Mouse (Mus musculus): Measurements from ENCODE around the gene Gpc5. TPM values are rescaled to one million over a fixed set of nuclear protein-coding genes. Genes with fewer than 3 reads are reported as not detected.

Gpc5 gene
- polyA plus RNA-seq, 1 experiment from 2014 or later = 0.65 TPM

DNA sequence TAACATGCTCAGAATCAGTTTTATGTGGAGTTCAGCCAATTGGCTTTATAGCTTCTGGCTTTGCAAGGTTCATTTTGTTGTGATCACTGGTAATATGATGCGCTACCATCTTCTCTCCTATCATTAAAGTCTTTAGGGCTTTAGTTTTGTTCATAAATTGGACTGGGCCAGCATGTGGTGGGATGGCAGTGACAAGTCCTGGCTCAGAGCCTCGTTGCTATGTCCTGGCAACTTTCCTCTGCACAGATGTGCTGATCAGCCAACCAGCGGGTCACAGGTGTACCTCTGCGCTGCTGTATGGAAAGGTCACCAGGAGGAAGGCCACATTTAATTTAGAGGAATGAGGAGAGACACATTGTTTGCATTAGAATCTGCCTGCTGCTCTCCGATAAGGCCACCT lies 1077.1 kb downstream of the Gpc5 start:
- Histone ChIP-seq H3K4me3 (no peak overlapping the region), H3K36me3 (no peaks in the 10 kb centered on the region), H3K27ac (no peak overlapping the region), H3K9me3 (no peaks in the 10 kb centered on the region), H3K4me1 (replicated peaks) (no peaks in the 10 kb centered on the region), H3K27me3 (ENCODE audit: insufficient read depth, poor library complexity, severe bottlenecking) (no peaks in the 10 kb centered on the region)
- DNase-seq (ENCODE audit: low spot score) = no peak
- 84% methylated on average over 5 of the region's 5 CpGs for WGBS

DNA sequence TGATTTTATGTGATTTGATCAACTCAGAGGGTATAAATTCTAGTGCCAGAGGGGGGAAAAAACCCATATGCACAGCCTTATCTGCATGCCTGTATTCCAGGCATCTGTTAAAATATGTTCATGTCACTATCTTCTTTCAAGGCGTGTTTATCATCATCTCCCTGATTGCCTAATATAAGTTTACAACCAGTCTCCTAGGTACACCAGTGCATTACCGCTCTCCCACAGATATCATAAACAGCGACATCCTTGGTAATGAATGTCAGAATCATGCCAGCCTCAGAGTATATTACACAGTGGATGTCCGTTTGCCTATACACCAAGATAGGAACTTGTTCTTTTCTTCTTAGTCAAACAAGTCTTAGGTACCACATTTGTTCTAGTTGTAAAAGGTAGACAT lies 1095.0 kb downstream of the Gpc5 start:
- H3K27ac ChIP-seq = no peak overlapping the region
- 94% methylated on average over 4 of the region's 4 CpGs for WGBS
- no peaks in the 10 kb centered on the region for H3K27me3 ChIP-seq (ENCODE audit: insufficient read depth, poor library complexity, severe bottlenecking)

DNA sequence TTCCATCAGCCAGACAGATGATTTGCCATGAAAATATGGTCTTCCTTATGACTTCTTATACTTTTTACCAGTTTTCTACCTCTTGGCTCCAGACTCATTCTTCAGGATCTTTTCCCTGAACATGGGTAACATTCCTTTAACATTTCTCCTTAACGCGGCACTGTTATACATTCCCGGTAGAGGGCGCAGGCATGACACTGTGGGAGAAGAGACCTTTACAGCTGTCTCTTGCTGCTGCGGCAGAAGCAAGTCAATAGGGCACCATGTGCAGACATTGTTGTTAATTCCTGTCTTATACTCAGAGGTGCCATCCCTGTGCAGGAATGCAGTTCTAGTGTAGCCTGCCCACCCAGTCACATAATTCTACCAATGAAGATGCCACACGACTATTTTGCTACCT lies 1115.0 kb downstream of the Gpc5 start:
- H3K27me3 ChIP-seq (ENCODE audit: insufficient read depth, poor library complexity, severe bottlenecking) = no peaks in the 10 kb centered on the region
- WGBS = 23% methylated on average over 6 of the region's 6 CpGs
- H3K4me1 ChIP-seq (replicated peaks) = no peaks in the 10 kb centered on the region
- no peaks in the 10 kb centered on the region for H3K9me3 ChIP-seq
- H3K27ac ChIP-seq = no peak overlapping the region
- H3K36me3 ChIP-seq = no peaks in the 10 kb centered on the region
- peak; percentile 58 for DNase-seq (ENCODE audit: low spot score)
- H3K4me3 ChIP-seq = no peak overlapping the region

More for the DNA sequence above, 1095.0 kb downstream of the Gpc5 start:
- Histone ChIP-seq H3K9me3 (no peaks in the 10 kb centered on the region), H3K4me1 (replicated peaks) (no peaks in the 10 kb centered on the region), H3K4me3 (no peak overlapping the region), H3K36me3 (no peaks in the 10 kb centered on the region)
- DNase-seq (ENCODE audit: low spot score) = no peak

DNA sequence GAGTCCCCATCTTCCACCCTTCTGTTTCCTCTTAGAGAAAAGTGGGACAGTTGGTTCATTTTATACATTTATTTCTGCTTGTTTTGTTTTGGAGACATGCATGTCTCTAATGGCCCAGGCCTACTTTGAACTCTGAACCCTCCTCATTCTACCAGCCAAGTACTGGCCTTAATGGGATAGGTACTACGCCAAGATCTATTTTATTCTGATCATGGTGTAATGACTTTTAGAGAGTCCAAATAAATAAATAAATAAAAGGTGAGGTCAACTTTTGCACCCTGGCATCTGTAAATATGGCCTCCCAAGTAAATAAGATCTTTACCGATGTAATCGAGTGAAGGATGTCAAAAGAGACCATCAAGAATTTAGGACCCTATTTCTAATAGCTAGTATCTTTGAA lies 1116.6 kb downstream of the Gpc5 start:
- H3K27ac ChIP-seq = no peak overlapping the region
- H3K4me3 ChIP-seq = no peak overlapping the region
- H3K36me3 ChIP-seq = no peaks in the 10 kb centered on the region
- H3K4me1 ChIP-seq (replicated peaks) = no peaks in the 10 kb centered on the region
- WGBS = 96% methylated on average over 3 of the region's 3 CpGs
- DNase-seq (ENCODE audit: low spot score) = no peak
- no peaks in the 10 kb centered on the region for H3K27me3 ChIP-seq (ENCODE audit: insufficient read depth, poor library complexity, severe bottlenecking)
- no peaks in the 10 kb centered on the region for H3K9me3 ChIP-seq

DNA sequence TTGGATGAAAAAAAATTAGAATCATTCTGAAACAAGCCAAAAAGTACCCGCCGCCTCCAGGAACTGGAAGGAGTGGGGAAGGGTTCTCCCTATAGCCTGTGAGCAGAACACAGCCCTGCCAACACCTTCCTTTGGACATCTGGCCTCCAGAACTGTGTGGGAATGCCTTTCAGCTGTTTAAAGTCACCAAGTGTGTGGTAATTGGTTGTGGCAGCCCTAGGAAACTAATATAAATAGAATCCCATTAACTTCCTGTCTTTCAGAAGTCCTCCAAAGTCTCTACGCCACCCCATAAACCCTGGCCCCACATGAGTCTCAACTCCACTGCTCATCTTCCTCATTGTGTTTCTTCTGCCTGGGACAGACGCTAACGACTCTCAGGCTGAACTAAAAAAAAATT lies 1117.0 kb downstream of the Gpc5 start:
- no peaks in the 10 kb centered on the region for H3K9me3 ChIP-seq
- 78% methylated on average over 5 of the region's 5 CpGs for WGBS
- no peaks in the 10 kb centered on the region for H3K36me3 ChIP-seq
- H3K4me1 ChIP-seq (replicated peaks) = no peaks in the 10 kb centered on the region
- no peak overlapping the region for H3K27ac ChIP-seq
- H3K4me3 ChIP-seq = no peak overlapping the region
- peak; percentile 18 for DNase-seq (ENCODE audit: low spot score)
- no peaks in the 10 kb centered on the region for H3K27me3 ChIP-seq (ENCODE audit: insufficient read depth, poor library complexity, severe bottlenecking)

DNA sequence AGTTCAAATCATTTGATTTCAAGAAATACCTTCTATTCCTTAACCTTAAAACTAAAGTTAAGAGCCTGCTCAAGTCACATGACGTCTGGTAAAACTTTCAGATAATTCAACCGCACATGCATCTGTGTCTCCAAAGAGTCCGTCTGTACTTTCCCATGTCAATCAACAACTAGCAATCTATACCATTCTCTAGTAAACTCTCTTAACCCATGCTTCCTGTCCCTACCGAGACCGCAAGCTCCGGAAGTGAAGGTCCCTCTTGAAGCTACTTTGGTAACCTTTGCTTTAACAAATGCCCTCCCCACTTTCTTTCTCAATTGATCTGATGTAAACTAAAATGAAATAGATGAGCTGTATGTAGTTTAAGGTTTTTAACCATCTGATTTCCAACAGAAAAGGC lies 1118.3 kb downstream of the Gpc5 start:
- Histone ChIP-seq H3K27ac (no peak overlapping the region), H3K4me1 (replicated peaks) (no peaks in the 10 kb centered on the region), H3K9me3 (no peaks in the 10 kb centered on the region), H3K36me3 (no peaks in the 10 kb centered on the region), H3K27me3 (ENCODE audit: insufficient read depth, poor library complexity, severe bottlenecking) (no peaks in the 10 kb centered on the region), H3K4me3 (no peak overlapping the region)
- no peak for DNase-seq (ENCODE audit: low spot score)
- WGBS = 82% methylated on average over 6 of the region's 6 CpGs

DNA sequence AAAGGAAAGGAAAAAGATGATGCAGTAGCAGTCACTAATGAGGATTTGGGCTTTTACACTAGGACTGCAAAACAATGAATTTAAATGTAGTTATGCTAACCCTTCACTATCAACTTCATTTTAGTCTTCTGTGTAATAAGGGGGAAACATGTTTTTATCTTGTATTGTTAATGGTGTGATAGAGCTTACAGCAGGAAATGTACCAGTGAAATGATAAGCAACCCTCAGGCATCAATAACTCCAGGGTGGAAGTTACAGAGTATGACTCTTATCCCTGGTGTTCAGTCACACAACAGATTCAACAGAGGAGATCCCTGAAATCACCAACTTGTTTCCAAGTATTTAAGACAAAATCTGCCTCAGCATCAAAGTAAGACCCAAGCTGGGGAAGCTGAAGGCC lies 1120.0 kb downstream of the Gpc5 start:
- no peaks in the 10 kb centered on the region for H3K4me1 ChIP-seq (replicated peaks)
- no peak overlapping the region for H3K4me3 ChIP-seq
- no peak for DNase-seq (ENCODE audit: low spot score)
- no peaks in the 10 kb centered on the region for H3K9me3 ChIP-seq
- no peak overlapping the region for H3K27ac ChIP-seq
- no peaks in the 10 kb centered on the region for H3K36me3 ChIP-seq
- H3K27me3 ChIP-seq (ENCODE audit: insufficient read depth, poor library complexity, severe bottlenecking) = no peaks in the 10 kb centered on the region

DNA sequence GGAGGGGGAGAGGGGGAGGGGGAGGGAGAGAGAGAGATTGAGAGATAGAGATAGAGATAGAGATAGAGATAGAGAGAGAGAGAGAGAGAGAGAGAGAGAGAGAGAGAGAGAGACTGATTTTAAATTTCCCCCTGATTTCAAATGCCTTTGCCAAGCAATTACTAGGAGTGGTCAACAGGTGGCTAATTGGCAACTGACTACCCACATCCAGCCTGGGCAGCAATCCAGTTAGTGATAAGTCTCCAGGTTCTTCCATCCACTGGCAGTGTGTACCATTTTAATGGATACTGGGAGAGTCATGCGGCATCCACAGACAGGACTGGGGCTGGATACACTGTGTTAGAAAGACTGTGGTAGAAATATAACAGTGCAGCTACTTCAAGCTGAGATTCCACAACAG lies 1166.1 kb downstream of the Gpc5 start:
- no peak overlapping the region for H3K27ac ChIP-seq
- 95% methylated on average over 1 of the region's 1 CpGs for WGBS

DNA sequence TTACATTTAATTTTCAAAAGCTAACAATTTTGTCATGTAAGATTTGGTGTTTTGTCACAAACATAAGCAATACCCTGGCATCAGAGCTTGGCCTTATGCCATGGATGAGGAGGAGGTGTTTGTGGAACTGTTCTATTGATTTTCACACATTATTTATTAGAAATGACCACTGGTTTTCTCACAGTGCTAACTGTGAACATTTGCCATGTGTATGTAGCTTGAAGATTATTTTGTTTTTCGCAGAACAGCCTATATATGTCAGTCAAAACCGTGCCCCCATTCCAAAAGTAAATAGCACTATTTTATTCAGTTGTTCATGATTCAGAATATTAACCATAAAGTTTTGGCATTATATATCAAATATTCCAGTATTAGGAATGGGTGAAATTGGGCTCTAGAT lies 1216.5 kb downstream of the Gpc5 start:
- Histone ChIP-seq H3K27me3 (ENCODE audit: insufficient read depth, poor library complexity, severe bottlenecking) (no peaks in the 10 kb centered on the region), H3K4me3 (no peak overlapping the region), H3K27ac (no peak overlapping the region), H3K4me1 (replicated peaks) (no peaks in the 10 kb centered on the region), H3K9me3 (no peaks in the 10 kb centered on the region), H3K36me3 (no peaks in the 10 kb centered on the region)
- WGBS = 91% methylated on average over 2 of the region's 2 CpGs
- no peak for DNase-seq (ENCODE audit: low spot score)

More for the DNA sequence above, 1166.1 kb downstream of the Gpc5 start:
- Histone ChIP-seq H3K27me3 (ENCODE audit: insufficient read depth, poor library complexity, severe bottlenecking) (no peaks in the 10 kb centered on the region), H3K9me3 (no peaks in the 10 kb centered on the region), H3K4me1 (replicated peaks) (no peaks in the 10 kb centered on the region), H3K4me3 (no peak overlapping the region), H3K36me3 (no peaks in the 10 kb centered on the region)
- DNase-seq (ENCODE audit: low spot score) = no peak

DNA sequence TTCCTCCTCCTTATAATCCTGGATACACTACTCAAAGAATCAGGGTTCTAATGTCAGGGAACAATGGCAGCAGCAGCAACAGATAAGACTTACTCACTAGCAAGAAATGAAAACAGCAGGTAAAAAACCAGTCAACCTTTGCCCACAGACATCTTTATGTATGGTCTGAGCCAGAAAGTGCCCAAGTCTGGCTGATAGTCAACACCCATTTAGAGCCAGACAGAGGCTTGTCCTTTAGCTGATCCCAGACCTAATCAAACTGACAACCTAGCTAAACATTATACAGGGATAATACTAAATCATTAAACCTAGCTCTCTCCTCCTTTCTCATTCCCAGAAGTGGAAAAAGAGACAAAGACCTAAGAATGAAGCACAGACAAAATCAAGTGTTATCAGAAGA lies 1225.5 kb downstream of the Gpc5 start:
- H3K9me3 ChIP-seq = no peaks in the 10 kb centered on the region
- H3K27ac ChIP-seq = no peak overlapping the region
- H3K4me3 ChIP-seq = no peak overlapping the region
- DNase-seq (ENCODE audit: low spot score) = no peak
- no peaks in the 10 kb centered on the region for H3K36me3 ChIP-seq
- H3K4me1 ChIP-seq (replicated peaks) = no peaks in the 10 kb centered on the region
- H3K27me3 ChIP-seq (ENCODE audit: insufficient read depth, poor library complexity, severe bottlenecking) = no peaks in the 10 kb centered on the region

DNA sequence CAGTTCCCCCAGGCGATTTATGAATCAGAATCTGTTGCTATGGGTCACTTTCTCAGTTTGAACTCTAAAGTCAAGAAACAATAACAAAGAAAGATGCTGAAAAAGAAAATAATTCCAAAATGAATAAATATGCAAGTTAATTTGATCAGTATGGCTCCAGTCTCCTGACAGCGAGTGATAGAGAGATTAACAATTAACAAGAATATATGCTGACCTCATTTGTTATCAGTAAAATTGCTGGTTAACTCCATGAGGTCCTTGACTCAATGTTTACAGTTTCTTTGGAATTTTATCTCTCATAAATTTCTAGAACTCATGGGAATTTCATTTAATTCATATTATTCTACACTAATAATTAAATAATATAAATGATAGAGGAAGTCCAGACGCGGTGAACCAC lies 1244.2 kb downstream of the Gpc5 start:
- Histone ChIP-seq H3K4me1 (replicated peaks) (no peaks in the 10 kb centered on the region), H3K36me3 (no peaks in the 10 kb centered on the region), H3K27me3 (ENCODE audit: insufficient read depth, poor library complexity, severe bottlenecking) (no peaks in the 10 kb centered on the region), H3K4me3 (no peak overlapping the region), H3K27ac (no peak overlapping the region), H3K9me3 (no peaks in the 10 kb centered on the region)
- WGBS = 94% methylated on average over 4 of the region's 4 CpGs
- no peak for DNase-seq (ENCODE audit: low spot score)

DNA sequence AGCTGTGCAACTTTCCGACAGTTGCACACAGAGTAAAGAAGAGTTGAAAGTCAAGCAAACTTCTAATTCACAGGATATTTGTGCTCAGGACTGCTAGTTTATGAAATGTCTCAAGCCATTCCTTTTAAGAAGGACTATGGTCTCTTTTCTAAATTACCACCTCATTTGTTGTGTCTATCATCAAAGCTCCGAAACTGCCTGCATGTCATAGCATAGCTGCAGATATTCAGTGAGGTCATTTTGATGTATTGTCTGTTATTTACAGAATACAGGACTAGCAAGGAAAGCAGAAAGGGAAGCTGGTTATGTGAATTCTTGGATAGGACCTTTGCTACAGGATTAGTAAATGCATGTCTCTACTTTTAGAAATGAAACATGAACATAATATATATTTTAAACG lies 1246.4 kb downstream of the Gpc5 start:
- H3K4me3 ChIP-seq = no peak overlapping the region
- WGBS = 80% methylated on average over 3 of the region's 3 CpGs
- DNase-seq (ENCODE audit: low spot score) = no peak
- no peak overlapping the region for H3K27ac ChIP-seq
- no peaks in the 10 kb centered on the region for H3K9me3 ChIP-seq
- H3K4me1 ChIP-seq (replicated peaks) = no peaks in the 10 kb centered on the region
- H3K36me3 ChIP-seq = no peaks in the 10 kb centered on the region
- H3K27me3 ChIP-seq (ENCODE audit: insufficient read depth, poor library complexity, severe bottlenecking) = no peaks in the 10 kb centered on the region

DNA sequence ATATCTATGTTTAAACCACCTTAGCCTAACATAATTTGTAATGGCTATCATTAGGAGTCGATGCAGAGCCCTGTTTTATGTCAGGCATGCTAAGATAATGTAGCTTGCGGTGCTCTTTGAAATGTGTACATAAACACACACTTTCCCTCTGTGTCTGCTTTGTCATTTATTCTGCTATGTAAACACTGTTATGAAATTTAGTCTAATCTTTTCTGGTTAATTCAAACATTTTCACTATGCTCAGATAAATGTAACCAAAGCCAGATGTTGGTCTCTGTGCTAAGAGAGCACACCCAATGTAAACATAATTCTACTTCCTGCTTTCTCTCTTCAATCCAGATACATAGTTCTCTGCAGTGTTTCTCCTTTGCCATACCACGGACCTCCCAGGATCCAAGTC lies 1256.5 kb downstream of the Gpc5 start:
- Histone ChIP-seq H3K4me1 (replicated peaks) (no peaks in the 10 kb centered on the region), H3K27ac (no peak overlapping the region), H3K4me3 (no peak overlapping the region), H3K36me3 (no peaks in the 10 kb centered on the region), H3K9me3 (no peaks in the 10 kb centered on the region), H3K27me3 (ENCODE audit: insufficient read depth, poor library complexity, severe bottlenecking) (no peaks in the 10 kb centered on the region)
- 77% methylated on average over 3 of the region's 3 CpGs for WGBS
- DNase-seq (ENCODE audit: low spot score) = no peak

DNA sequence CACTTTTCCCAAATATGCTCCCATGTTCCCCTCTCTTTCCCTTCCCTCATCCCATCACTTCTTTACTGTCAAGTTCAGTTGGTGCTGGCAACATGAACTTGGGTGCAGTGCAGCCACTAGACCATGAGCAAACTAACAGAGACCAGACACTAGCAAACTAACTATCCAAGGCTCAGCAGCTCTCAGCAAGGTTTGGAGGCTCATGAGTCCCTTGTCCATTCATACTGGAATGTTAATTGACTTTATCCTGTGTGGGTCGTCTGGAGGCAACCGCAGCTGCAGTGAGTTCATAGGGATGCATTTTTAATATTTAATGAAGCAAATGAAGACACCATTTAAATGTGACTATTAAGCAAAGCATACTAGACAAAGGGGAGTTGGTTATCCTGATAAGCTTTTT lies 1292.6 kb downstream of the Gpc5 start:
- Histone ChIP-seq H3K4me3 (no peak overlapping the region), H3K27me3 (ENCODE audit: insufficient read depth, poor library complexity, severe bottlenecking) (no peaks in the 10 kb centered on the region), H3K9me3 (no peaks in the 10 kb centered on the region), H3K36me3 (no peaks in the 10 kb centered on the region), H3K4me1 (replicated peaks) (no peaks in the 10 kb centered on the region), H3K27ac (no peak overlapping the region)
- WGBS = 84% methylated on average over 2 of the region's 2 CpGs
- DNase-seq (ENCODE audit: low spot score) = no peak
